Mouse (Mus musculus) brain, embryonic 14.5 days (tissue): ENCODE results near the gene Hoxc11.

Experiments used
- CTCF ChIP-seq: fragments of 200-500 bp; IDR thresholded peaks from 2 replicates; pipeline ENCODE4 v1.5.1; 2012; ENCODE audit warnings: inconsistent platforms, mild to moderate bottlenecking, moderate library complexity, borderline replicate concordance; ENCODE audit not compliant: insufficient read depth, insufficient read length; ENCODE audit errors: extremely low read depth
- POLR2A ChIP-seq: fragments of 200-500 bp; IDR thresholded peaks from 2 replicates; pipeline ENCODE4 v1.6.1; 2012; ENCODE audit warnings: mild to moderate bottlenecking, inconsistent platforms, borderline replicate concordance; ENCODE audit not compliant: poor library complexity, insufficient read depth, insufficient read length, severe bottlenecking; ENCODE audit errors: extremely low read depth

- TF ChIP-seq CTCF = no peak
- TF ChIP-seq POLR2A = no peak
Observed at GRCm38 (mm10) chr15:102963671-102964640, 9.7 kb downstream of the Hoxc11 start.
